Mouse (Mus musculus) erythroblast, embryonic 14.5 days (primary cell): ENCODE measurements around the gene Hmga2.

Experiments used
- GATA1 ChIP-seq: IDR thresholded peaks from 2 replicates; pipeline ENCODE4 v1.6.1; 2012; ENCODE audit warnings: low read length, inconsistent platforms, mixed read lengths
- TAL1 ChIP-seq: IDR thresholded peaks from 3 replicates; pipeline ENCODE4 v1.6.1; 2012; ENCODE audit warnings: low read length, inconsistent platforms, mixed read lengths

- TF ChIP-seq GATA1 = no peak
- no peak for TF ChIP-seq TAL1
Measured at GRCm38 (mm10) chr10:120478164-120478563, 1.9 kb upstream of the Hmga2 start.
